Mouse (Mus musculus): ENCODE measurements around the gene Card10. TPM values are rescaled to one million over a fixed set of nuclear protein-coding genes. Genes with fewer than 3 reads are reported as not detected.

Gene Card10
- total and polyA plus RNA-seq, 2 experiments from 2014 or later, result 0.94 to 2.6 TPM

DNA sequence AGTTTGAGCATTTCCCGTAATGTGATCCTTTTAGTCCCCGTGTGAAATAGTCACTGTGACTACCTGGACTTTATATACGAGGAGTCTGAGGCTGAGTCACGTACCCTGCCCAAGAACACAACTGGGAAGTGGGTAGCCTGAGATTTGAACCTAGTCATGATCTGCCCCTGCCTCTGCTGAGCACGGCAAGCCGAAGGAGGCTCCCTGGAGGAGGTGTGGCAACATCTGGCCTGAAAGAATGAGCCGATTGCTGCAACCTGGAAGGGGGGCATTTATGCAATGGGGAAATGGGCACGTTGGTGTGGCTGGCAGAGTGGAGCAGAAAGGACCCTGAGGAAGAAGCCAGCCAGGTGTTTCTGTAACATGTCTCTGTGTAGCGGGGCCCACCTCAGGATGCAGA is 6.9 kb upstream of the Card10 start:
- WGBS, result 61% methylated on average over 9 of the region's 9 CpGs
- Histone ChIP-seq H3K9ac (replicated peaks; ENCODE audit: low read length) (no peak overlapping the region), H3K27me3 (ENCODE audit: insufficient read depth, low read length) (no peaks in the 10 kb centered on the region), H3K4me1 (ENCODE audit: insufficient read depth, low read length) (no peaks in the 10 kb centered on the region), H3K27ac (no peak overlapping the region), H3K4me3 (ENCODE audit: low read length) (no peak overlapping the region), H3K9me3 (ENCODE audit: low read length) (no peaks in the 10 kb centered on the region), H3K36me3 (ENCODE audit: insufficient read depth, low read length) (no peaks in the 10 kb centered on the region), H3K4me2 (ENCODE audit: low read depth, low read length) (no peak overlapping the region)
- DNase-seq (ENCODE audit: low spot score) (no peak), ATAC-seq (no peak)
- no peak for TF ChIP-seq CTCF (IDR thresholded peaks at IDR 0.05; ENCODE audit: low read depth)

DNA sequence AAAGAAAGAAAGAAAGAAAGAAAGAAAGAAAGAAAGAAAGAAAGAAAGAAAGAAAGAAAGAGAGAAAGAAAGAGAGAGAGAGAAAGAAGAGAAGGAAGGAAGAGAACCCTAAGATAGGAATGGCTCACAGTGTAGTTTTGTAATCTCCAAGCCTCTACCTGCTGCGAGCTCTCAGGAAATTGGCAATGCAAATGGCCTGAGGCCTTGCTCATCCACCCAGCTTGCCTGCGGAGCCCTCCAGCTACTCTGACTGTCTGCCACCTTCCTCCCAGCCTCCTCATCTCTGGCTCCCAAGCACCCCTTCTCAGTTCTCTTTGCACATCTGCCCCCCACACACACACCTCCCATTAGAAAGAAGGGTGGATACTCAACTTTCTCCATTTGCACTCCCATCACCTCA is 6.1 kb upstream of the Card10 start:
- WGBS, result 94% methylated on average over 2 of the region's 2 CpGs
- DNase-seq (ENCODE audit: low spot score) (no peak), ATAC-seq (no peak)

GRCm38 (mm10) chr15:78807141-78807540 is 4.3 kb upstream of the Card10 start:
- H3K4me3 ChIP-seq (ENCODE audit: low read length), result no peak overlapping the region
- TF ChIP-seq CTCF (IDR thresholded peaks at IDR 0.05; ENCODE audit: low read depth), result no peak
- H3K4me1 ChIP-seq (ENCODE audit: insufficient read depth, low read length), result peaks cover 4% of the 10 kb centered on the region
- no peak overlapping the region for H3K4me2 ChIP-seq (ENCODE audit: low read depth, low read length)
- no peaks in the 10 kb centered on the region for H3K36me3 ChIP-seq (ENCODE audit: insufficient read depth, low read length)
- H3K27me3 ChIP-seq (ENCODE audit: insufficient read depth, low read length), result no peaks in the 10 kb centered on the region
- no peaks in the 10 kb centered on the region for H3K9me3 ChIP-seq (ENCODE audit: low read length)
- no peak for ATAC-seq
- H3K27ac ChIP-seq, result no peak overlapping the region
- WGBS, result 85% methylated on average over 3 of the region's 3 CpGs
- no peak for DNase-seq (ENCODE audit: low spot score)
- no peak overlapping the region for H3K9ac ChIP-seq (replicated peaks; ENCODE audit: low read length)

More for the DNA sequence above, 6.1 kb upstream of the Card10 start:
- no peak for TF ChIP-seq CTCF (IDR thresholded peaks at IDR 0.05; ENCODE audit: low read depth)
- no peak overlapping the region for H3K4me2 ChIP-seq (ENCODE audit: low read depth, low read length)
- no peak overlapping the region for H3K4me3 ChIP-seq (ENCODE audit: low read length)
- no peak overlapping the region for H3K9ac ChIP-seq (replicated peaks; ENCODE audit: low read length)
- H3K9me3 ChIP-seq (ENCODE audit: low read length), result no peaks in the 10 kb centered on the region
- no peak overlapping the region for H3K27ac ChIP-seq
- no peaks in the 10 kb centered on the region for H3K36me3 ChIP-seq (ENCODE audit: insufficient read depth, low read length)
- H3K27me3 ChIP-seq (ENCODE audit: insufficient read depth, low read length), result no peaks in the 10 kb centered on the region
- H3K4me1 ChIP-seq (ENCODE audit: insufficient read depth, low read length), result no peaks in the 10 kb centered on the region

DNA sequence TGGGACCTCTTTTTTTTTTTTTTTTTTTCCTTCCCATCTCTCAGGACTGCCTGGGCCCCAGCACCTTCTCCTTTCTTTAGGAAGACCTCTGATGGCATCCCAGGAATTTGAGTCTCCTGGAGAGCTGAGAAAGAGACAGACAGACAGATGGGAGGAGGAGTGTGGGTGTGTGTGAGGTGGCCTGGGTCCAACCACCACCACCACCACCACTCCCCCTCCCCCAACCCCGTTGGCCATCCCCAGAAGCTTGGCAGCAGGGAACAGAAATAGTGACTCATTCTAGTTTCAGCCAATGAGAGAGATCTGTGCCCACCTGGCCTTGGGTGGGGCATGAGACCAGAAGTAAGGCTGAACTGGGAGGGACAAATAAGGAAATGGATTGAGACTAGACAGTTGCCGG is 3.8 kb upstream of the Card10 start:
- no peak for DNase-seq (ENCODE audit: low spot score)
- no peak overlapping the region for H3K9ac ChIP-seq (replicated peaks; ENCODE audit: low read length)
- no peak for TF ChIP-seq CTCF (IDR thresholded peaks at IDR 0.05; ENCODE audit: low read depth)

DNA sequence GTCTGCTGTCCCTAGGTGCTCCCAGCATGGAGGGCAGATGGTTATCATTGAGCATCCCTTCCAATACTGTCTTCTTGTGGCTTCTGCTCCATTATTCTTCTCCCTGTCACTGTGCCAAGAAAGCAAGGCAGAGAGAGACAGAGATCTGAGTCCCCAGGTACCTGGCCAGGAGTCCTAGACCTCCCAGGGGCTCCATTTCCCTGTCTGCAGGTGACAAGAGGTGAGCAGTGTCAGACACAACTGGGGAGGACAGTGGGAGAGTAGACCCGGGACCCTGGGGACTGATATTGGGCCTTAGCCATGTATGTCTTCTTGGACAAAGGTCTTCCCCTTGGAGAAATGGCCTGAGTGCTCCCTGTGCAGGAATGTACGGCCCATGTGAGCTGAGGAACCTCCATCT is 2.5 kb upstream of the Card10 start:
- Histone ChIP-seq H3K27ac (no peak overlapping the region), H3K4me2 (ENCODE audit: low read depth, low read length) (no peak overlapping the region), H3K36me3 (ENCODE audit: insufficient read depth, low read length) (no peaks in the 10 kb centered on the region), H3K27me3 (ENCODE audit: insufficient read depth, low read length) (peaks cover 7% of the 10 kb centered on the region; the same call in 1 of the 2 replicates), H3K4me1 (ENCODE audit: insufficient read depth, low read length) (peaks cover 6% of the 10 kb centered on the region), H3K9ac (replicated peaks; ENCODE audit: low read length) (no peak overlapping the region), H3K9me3 (ENCODE audit: low read length) (no peaks in the 10 kb centered on the region), H3K4me3 (ENCODE audit: low read length) (no peak overlapping the region)
- DNase-seq (ENCODE audit: low spot score), result no peak
- TF ChIP-seq CTCF (IDR thresholded peaks at IDR 0.05; ENCODE audit: low read depth), result no peak
- 91% methylated on average over 2 of the region's 2 CpGs for WGBS
- ATAC-seq, result no peak

More for the DNA sequence above, 3.8 kb upstream of the Card10 start:
- H3K36me3 ChIP-seq (ENCODE audit: insufficient read depth, low read length), result no peaks in the 10 kb centered on the region
- no peaks in the 10 kb centered on the region for H3K9me3 ChIP-seq (ENCODE audit: low read length)
- no peak overlapping the region for H3K4me2 ChIP-seq (ENCODE audit: low read depth, low read length)
- ATAC-seq, result no peak
- peaks cover 6% of the 10 kb centered on the region for H3K4me1 ChIP-seq (ENCODE audit: insufficient read depth, low read length)
- peaks cover 3% of the 10 kb centered on the region; the same call in 1 of the 2 replicates for H3K27me3 ChIP-seq (ENCODE audit: insufficient read depth, low read length)
- 43% methylated on average over 2 of the region's 2 CpGs for WGBS
- H3K4me3 ChIP-seq (ENCODE audit: low read length), result no peak overlapping the region
- no peak overlapping the region for H3K27ac ChIP-seq

DNA sequence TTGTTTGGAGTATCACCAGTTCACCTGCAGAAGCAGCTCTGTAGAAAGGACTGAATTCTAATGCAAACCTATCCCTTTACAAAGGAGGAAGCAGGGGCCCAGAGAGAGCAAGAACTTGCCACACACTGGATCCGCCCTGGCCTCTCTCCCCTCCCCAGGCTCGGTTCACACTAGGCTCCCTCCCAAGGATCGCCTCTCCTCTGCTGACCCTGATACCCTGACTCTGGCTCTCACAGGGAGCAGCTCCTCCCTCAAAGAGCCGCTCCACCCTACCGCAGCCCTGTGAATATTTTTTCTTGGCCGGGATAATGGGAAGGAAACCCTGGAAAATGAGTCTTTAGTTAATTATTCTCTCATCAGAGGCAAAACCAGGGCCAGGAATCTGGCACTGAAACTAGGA is 1.5 kb upstream of the Card10 start:
- Histone ChIP-seq H3K27me3 (ENCODE audit: insufficient read depth, low read length) (peaks cover 7% of the 10 kb centered on the region; the same call in 1 of the 2 replicates), H3K27ac (no peak overlapping the region), H3K9me3 (ENCODE audit: low read length) (no peaks in the 10 kb centered on the region), H3K9ac (replicated peaks; ENCODE audit: low read length) (no peak overlapping the region), H3K4me2 (ENCODE audit: low read depth, low read length) (no peak overlapping the region), H3K36me3 (ENCODE audit: insufficient read depth, low read length) (no peaks in the 10 kb centered on the region), H3K4me1 (ENCODE audit: insufficient read depth, low read length) (peaks cover 6% of the 10 kb centered on the region), H3K4me3 (ENCODE audit: low read length) (no peak overlapping the region)
- 15% methylated on average over 6 of the region's 6 CpGs for WGBS
- no peak for ATAC-seq
- DNase-seq (ENCODE audit: low spot score), result no peak
- no peak for TF ChIP-seq CTCF (IDR thresholded peaks at IDR 0.05; ENCODE audit: low read depth)

DNA sequence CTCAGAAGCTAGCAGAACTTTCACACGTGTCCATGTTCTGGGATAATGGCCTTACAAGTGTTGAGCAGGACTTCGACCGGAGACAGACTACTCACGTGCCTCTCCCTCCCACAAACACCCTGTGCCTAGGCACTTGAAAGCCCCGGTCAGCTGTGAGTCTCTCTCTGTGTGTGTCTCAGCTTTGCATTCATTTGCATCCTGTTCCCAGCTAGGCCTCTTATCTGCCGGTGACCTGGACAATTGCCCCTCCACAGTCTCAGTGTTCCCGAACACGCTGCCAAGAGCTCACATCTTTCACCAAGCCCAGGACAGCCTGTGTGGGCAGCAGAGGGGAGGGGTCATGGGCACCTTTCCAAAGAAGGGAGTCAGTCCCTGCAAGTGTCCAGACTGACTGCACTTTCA is 658 bp upstream of the Card10 start:
- no peak for TF ChIP-seq CTCF (IDR thresholded peaks at IDR 0.05; ENCODE audit: low read depth)
- WGBS, result 13% methylated on average over 8 of the region's 8 CpGs
- Histone ChIP-seq H3K9me3 (ENCODE audit: low read length) (no peaks in the 10 kb centered on the region), H3K27ac (no peak overlapping the region), H3K9ac (replicated peaks; ENCODE audit: low read length) (no peak overlapping the region), H3K4me2 (ENCODE audit: low read depth, low read length) (no peak overlapping the region), H3K36me3 (ENCODE audit: insufficient read depth, low read length) (no peaks in the 10 kb centered on the region), H3K27me3 (ENCODE audit: insufficient read depth, low read length) (peaks cover 7% of the 10 kb centered on the region; the same call in 1 of the 2 replicates), H3K4me3 (ENCODE audit: low read length) (no peak overlapping the region), H3K4me1 (ENCODE audit: insufficient read depth, low read length) (peaks cover 6% of the 10 kb centered on the region)
- 0 out of 2 replicates have a peak, but pooled peaks have one; percentile 10 for ATAC-seq
- DNase-seq (ENCODE audit: low spot score), result no peak
